Mouse (Mus musculus) layer of hippocampus, adult 9-10 months (tissue): Measurements from ENCODE around the gene Srm.

Experiments
- DNase-seq: peaks from one replicate; pipeline ENCODE4 v3.0.0; 2022; ENCODE audit warnings: low spot score

Srm gene

DNA sequence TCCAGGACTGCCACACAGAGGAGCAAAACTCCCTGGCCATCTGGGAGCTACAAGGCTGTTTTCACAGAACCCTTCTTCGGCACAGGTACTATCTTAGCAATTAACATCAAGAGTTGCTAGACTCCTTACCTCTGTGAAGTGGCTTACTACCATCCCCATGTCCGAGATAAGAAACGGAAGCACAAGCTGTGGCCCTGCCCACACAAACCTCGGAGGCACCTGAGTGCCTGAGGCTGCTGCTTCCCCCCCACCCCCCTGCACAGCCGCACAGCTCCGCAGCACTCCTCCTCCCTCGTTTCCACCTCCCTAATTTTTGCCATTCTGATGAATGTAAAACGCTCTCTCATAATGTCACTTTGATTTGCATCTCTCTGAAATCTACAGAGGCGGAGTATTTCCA, 47.0 kb downstream of the Srm start:
- DNase-seq = no peak

DNA sequence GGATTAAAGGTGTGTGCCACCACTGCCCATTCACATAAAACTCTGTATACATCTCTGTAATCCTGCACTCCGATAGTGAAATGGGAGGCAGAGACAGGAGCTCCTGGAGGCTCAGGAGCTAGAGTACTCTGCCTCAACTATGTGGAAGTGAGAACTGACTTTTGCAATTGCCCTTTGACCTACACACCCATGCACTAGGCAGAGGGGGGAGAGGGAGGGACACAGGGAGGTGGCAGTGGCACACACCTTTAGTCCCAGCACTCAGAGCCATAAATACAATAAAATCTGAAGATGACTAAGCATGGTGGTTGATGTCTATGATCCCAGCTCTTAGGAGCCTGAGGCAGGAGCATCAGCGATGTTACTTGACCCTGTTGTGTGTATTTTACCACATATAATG, 48.2 kb downstream of the Srm start:
- no peak for DNase-seq

DNA sequence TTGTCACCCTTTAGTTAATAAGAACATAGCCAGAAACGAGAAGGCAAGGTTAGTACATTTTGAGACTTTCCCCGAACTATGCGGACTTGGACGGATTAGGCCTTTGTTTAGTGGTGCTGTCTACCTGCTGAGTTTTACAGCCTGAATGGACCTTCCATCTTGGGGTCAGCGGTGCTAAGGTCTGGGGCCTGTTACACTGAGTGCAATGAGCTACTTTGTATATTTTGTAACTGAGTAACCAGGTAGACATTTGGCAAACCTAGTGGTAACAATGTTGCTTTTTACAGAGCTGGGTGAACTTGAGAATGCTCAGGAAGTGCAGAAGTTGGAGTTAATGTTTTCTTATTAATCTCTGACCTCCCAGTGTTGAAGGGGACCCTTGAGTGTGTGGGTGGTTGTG, 49.8 kb downstream of the Srm start:
- DNase-seq = no peak

DNA sequence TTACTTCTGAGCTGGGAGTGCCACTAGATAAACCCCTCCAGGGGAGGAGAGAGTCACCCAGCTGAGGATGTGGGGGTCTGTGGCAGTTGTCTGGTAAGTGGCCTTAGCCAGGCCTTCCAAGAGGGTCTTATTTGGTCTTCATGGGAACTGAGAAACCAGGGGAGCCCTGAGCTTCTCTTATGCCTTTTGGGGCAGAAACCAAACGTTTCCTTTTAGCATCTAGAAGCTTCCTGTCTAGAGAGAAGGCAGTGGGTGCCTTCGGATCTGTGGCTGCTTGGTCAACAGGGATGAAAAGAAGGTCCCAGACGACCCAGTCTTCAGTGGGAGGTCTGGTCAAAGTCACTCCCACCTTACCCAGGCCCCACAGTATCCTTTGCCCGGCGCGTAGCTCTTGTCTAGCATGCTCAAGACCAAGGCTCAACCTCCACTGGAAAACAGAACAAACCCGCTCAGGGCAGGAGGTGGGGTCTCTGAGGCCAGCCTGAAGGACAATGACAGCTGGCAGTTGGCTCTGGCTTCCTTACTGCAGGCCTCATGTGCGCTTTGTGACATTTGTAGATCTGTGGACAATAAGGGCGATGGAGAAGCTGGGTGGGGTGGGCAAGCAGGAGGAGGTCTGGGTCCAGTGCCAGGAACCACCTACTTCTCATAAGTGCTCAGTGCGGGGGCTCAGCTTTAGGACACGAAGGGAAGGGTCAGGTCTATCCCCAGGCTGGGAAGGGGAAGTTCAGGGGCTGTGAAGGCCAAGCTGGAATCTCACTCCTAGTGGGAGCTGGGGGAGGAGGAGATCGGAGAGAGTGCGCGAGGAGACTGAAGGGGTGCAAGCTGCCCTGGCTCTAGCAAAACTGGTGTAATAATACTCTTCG, 52.2 kb downstream of the Srm start, which contains the start of gene Gm572:
Gene Gm572, plus strand, starts transcription at position 27 of the 866 bp plus-strand sequence.
- DNase-seq = no peak

DNA sequence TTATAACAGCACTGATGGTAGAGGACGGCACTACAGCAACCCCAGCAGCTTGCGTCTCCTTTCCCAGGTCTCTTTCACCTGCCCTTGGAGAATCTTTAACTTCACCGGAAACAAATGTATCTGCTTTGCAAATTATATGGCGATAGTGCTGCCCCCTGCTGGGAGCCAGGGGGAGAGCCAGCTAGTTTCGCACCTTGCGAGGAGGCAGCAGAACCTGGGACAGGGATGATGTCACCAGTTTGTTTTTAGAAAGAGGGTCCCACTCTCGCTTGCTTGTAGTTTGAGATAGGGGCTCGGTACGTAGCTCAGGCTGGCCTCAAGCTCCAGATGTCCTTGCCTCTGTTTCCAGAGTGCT, 52.8 kb downstream of the Srm start:
- DNase-seq = no peak
